Mouse (Mus musculus): ENCODE data around the gene Gm14295. TPM values are rescaled to one million over a fixed set of nuclear protein-coding genes. Genes with fewer than 3 reads are reported as not detected.
"Not testable (repeated sequence)": the region's sequence is repeated elsewhere in the genome, so short reads cannot be mapped to it uniquely, and the experiment has no call there.

The Gm14295 gene
- polyA plus RNA-seq (2015; fragmentation: Nextera tagmentation; extraction: Ambion mirVana) = 11.1 and 12.1 TPM in 2 replicates

DNA sequence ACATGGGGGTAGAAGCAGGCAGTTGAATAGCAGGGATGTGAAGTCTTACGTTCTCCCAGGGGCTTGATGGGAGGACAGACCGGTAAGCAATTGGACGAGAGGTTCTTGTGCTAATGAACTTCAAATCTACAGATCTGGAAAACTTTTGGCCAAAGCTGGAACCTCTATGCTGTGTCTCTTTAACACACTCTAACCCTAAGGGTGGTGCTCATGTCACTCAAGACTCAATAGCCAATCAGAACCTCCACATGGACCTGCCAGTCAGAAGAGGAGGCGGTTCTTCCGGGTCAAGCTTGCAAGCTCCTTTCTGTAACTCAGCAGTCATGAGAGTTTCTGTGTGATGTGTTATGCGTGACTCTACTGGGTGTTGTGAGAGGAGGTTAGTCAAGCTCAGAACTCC is at the start of gene Gm14295:
Gene Gm14295, plus strand, starts transcription at position 301 of the 400 bp plus-strand sequence.
- H3K36me3 ChIP-seq; H3K9me3 ChIP-seq (replicated peaks); H3K27me3 ChIP-seq; H3K4me1 ChIP-seq (replicated peaks); H3K9ac ChIP-seq; H3K27ac ChIP-seq; ATAC-seq (replicated peaks; ENCODE audit: insufficient number of reproducible peaks, insufficient read depth, low FRiP score, low read depth): not testable (repeated sequence)
- Histone ChIP-seq H3K4me3 (peak within 1 kb of the TSS; percentile 53), H3K4me2 (peak within 1 kb of the TSS; percentile 54)
- no CpG with 5 or more reads among the region's 6 CpGs for WGBS

DNA sequence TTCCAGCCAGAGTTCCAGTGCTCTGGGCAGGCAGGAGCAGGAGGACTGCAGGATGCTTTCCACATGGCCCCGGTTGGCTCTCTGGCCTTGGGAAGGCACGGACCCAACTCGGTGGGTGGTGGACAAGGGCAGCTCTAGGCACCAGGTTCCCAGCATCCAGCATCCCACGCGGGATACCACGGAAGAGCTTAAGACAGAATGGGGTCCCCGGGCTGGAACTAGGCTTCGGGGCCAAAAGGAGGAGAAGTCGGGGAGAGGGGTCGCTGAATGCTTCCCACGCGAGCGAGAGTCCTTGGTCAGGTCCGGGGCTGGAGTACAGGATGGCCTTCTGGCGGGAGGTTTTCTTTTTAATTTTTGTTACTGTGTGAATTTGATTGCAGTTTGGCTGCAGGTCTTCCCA is 373 bp downstream of the Gm14295 start:
- H3K4me3 ChIP-seq = peak overlapping the region; percentile 53
- not testable (repeated sequence) for ATAC-seq (replicated peaks; ENCODE audit: insufficient number of reproducible peaks, insufficient read depth, low FRiP score, low read depth); H3K9me3 ChIP-seq (replicated peaks); H3K4me1 ChIP-seq (replicated peaks); H3K9ac ChIP-seq; H3K36me3 ChIP-seq; H3K27me3 ChIP-seq; H3K27ac ChIP-seq
- H3K4me2 ChIP-seq = peak overlapping the region; percentile 54
- WGBS = 13% methylated on average over 15 of the region's 15 CpGs

- H3K4me1 ChIP-seq (replicated peaks); H3K36me3 ChIP-seq; H3K9ac ChIP-seq; H3K4me2 ChIP-seq; H3K4me3 ChIP-seq; H3K9me3 ChIP-seq (replicated peaks); H3K27me3 ChIP-seq; ATAC-seq (replicated peaks; ENCODE audit: insufficient number of reproducible peaks, insufficient read depth, low FRiP score, low read depth); H3K27ac ChIP-seq: not testable (repeated sequence)
- WGBS = 76% methylated on average over 1 of the region's 3 CpGs
Measured at GRCm38 (mm10) chr2:176830840-176831239, 32.4 kb downstream of the Gm14295 start, which contains the start of gene Gm14408. Gene Gm14408, plus strand, starts transcription at chr2:176831140.

Other genes with a start within 250 kb of the Gm14295 start
- gene Gm14308, start 162.3 kb upstream of the Gm14295 start, polyA plus RNA-seq (2015; fragmentation: Nextera tagmentation; extraction: Ambion mirVana) = 8.2 and 14.0 TPM in 2 replicates
- 8.2 and 8.9 TPM in 2 replicates for gene Zfp973, start 128.1 kb upstream of the Gm14295 start, polyA plus RNA-seq (2015; fragmentation: Nextera tagmentation; extraction: Ambion mirVana)
- 20.1 and 21.7 TPM in 2 replicates for gene Gm14305, start 90.3 kb upstream of the Gm14295 start, polyA plus RNA-seq (2015; fragmentation: Nextera tagmentation; extraction: Ambion mirVana)
- gene Gm14408, start 32.5 kb downstream of the Gm14295 start, polyA plus RNA-seq (2015; fragmentation: Nextera tagmentation; extraction: Ambion mirVana) = not detected in 2 replicates
- 4.6 and 8.3 TPM in 2 replicates for gene Gm14296, start 129.2 kb downstream of the Gm14295 start, polyA plus RNA-seq (2015; fragmentation: Nextera tagmentation; extraction: Ambion mirVana)
- gene Gm14419, start 202.3 kb downstream of the Gm14295 start, polyA plus RNA-seq (2015; fragmentation: Nextera tagmentation; extraction: Ambion mirVana) = 8.3 and 9.9 TPM in 2 replicates